Mouse (Mus musculus) kidney, adult 18-20 months (tissue): ENCODE measurements around the gene Hspa1b.
"Not testable (repeated sequence)": the region's sequence is repeated elsewhere in the genome, so short reads cannot be mapped to it uniquely, and the experiment has no call there.

Experiments
- DNase-seq: peaks from one replicate; pipeline ENCODE4 v3.0.0; 2021

The Hspa1b gene

DNA sequence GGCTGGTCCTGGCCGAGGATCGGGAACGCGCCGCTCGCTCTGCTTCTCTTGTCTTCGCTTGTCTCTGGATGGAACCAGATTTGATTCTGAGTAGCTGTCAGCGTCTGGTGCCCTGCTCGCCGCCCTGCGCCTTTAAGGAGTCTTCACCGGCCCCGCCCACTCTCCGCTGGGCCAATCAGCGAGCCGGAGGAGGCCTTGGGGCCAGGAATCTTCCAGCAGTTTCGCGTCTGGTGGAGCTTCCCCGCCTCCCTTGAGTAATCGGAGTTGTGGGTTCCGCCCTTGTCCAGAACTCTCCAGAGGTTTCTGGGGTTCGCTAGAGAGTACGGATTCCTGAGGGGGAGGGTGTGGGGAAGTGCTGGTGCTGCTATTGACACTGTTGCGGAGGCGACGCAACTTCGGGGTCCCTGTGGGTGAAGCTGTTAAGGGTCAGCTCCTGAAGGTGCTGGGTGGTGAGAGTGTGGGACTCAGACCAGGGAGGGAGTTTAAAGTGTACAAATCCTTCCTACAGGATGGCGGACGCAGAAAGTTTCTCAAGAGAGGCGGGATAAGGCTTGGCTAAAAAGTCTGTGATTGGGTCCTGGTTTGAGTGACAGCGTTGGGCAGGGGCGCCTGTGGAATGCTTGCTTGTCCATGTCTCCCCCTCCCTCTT is at the start of gene Hspa1b:
Gene Hspa1b, minus strand, starts transcription at position 109 of the 649 bp plus-strand sequence.
- DNase-seq = peak; percentile 94

DNA sequence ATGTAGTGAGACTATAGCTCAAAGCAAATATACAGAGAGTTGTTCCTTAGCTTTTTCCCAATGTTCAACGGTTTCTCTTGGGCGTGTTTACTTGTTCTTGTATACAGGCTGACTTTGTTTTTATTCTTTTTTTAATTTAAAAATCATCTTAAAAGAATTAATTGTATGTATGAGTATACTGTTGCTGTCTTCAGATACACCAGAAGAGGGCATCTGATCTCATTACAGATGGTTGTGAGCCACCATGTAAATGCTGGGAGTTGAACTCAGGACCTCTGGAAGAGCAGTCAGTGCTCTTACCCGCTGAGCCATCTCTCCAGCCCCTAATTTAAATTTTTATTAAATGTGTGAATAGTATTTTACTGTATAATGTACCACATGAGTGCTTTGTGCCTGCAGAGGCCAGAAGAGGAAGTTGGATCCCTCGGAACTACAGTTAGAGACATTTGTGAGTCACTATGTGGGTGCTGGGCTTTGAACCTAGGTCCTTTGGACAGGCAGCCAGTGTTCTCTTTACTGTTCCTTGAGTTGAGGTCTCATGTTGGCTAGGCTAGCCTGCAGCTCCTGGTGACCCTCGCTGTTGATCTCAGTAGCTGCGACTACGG is 48.5 kb upstream of the Hspa1b start:
- no peak for DNase-seq

GRCm38 (mm10) chr17:35005902-35006301 is 46.9 kb upstream of the Hspa1b start:
- not testable (repeated sequence) for DNase-seq

DNA sequence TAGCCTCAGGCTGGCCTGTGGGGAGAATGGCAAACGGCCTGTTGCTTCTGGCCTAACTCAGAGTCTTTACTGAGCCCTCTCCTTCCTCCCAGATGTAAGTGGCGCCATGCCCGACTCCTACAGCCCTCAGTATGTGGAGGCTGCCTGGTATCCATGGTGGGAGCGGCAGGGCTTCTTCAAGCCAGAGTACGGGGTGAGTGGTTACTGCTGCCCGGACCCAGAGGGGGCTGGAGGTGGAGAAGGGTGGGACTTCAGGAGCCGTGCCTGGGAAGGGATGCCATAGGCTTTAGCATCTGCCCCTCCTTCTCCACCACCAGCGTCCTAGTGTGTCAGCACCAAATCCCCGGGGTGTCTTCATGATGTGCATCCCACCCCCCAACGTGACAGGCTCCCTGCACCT is 46.1 kb upstream of the Hspa1b start:
- no peak for DNase-seq

- no peak for DNase-seq
Measured at GRCm38 (mm10) chr17:35004075-35004717, 45.2 kb upstream of the Hspa1b start.

- DNase-seq = no peak
Measured at GRCm38 (mm10) chr17:35003022-35003838, 44.2 kb upstream of the Hspa1b start.

DNA sequence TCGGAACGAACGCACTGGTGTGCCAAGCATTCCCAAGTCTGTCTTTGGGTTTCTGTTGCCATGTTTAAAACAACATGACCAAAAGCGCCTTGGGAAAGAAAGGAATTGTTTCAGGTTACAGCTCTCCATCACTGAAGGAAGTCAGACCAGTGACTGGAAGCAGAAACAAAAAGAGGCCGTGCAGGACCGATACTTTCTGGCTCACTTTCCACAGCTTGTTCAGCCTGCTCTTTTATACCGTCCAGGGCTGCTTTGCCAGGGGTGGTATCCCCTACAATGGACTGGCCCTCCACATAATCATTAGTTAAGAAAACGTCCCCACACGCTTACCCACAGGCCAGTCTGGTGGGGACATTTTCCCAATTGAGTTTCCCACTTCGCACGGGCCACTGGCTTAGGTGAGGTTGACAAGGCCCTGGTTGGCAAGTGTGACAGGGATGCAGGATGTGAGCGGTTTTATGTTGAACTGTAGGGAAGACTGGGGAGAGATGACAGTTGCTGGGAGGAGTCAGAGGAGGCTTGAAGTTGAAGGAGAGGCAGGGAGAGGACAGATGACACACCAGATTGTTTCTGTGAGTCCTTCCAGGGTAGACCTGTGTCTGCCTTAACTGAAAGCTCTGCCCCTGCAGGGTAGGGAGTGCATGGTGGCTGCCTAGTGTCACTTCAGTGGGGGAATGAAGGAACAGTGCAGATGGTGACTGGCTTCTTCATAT is 43.3 kb upstream of the Hspa1b start:
- DNase-seq = no peak

GRCm38 (mm10) chr17:35001452-35002152 is 42.6 kb upstream of the Hspa1b start:
- no peak for DNase-seq

DNA sequence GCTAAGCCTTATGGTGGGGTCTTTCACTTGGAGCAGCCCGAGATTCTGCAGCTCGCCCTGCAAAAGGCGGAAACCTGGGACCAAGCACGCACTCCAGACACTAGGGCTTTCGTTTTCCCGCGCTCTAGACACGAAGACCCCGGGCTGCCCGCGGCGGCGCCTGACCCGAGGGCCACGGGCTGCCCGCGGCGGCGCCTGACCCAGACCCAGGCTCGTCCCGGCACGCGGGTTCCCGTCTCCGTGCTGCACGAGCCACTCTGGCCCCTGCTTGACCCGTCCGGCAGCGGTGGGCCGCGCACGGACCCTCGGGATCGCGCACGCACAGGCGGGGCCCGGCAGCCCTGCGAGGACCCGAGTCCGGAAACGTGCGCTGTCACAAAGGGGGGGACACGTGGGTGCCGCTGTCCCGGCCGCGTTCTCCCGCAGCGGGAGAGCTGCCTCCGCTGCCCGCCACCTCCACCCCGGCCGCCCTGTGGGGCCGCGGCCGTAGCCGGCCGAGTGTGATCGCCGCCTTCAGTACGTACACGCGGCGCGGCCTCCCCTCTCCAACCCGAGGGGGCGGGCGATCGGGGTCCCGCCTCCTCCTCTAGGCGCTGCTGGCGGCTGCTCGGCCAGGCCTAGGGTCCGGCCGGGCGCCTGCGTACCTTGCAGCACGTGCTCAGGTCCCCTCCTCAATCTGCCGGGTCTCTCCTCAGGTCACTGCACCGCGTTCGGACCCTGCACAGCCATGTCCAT is 41.8 kb upstream of the Hspa1b start, which contains the start of gene Vars:
Gene Vars, plus strand, starts transcription at position 271 of the 735 bp plus-strand sequence.
- DNase-seq = peak; percentile 91

- DNase-seq = not testable (repeated sequence)
Measured at GRCm38 (mm10) chr17:34999871-35000716, 41.1 kb upstream of the Hspa1b start.

DNA sequence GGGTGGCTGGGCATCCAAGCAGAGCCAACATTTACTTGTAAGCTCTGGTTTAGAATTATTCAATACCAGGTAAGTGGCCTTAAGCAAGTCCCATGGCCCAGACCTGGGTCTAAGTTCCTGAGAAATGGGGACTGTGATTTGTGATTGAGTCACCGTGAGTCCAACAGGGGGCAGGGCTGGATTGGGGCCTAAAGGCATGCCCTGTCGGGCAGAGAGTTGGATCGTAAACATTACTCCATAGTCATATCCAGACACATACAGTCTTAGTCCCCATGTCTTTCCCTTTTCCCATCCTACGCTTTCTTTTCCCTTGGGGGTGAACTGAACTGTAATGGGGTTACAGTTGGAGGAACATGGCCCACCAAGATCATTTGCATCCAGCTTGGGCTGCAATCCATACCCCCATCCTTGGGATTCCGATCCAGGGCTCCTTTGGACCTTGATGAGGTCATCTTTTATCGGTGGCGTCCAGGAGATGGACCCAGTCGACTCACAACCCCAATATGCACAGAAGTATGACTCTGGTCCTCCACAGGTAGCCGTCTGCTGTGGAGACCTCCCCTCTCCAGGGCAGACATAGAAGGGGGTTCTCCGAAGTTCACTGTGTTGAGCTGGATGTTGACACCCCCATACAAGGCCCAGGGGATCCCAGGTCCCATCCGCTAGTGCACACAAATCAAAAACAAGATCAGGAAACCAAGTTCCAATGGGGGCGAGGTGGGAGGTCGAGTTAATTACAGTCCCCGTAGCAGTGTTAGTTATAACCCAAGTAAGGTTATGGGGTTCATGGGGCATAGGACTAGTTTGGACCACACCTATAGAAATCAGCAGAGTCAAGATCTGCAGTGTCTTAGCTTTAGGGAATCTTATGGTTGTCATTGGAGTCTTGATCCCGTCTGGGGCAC is 39.7 kb upstream of the Hspa1b start:
- no peak for DNase-seq

- no peak for DNase-seq
Measured at GRCm38 (mm10) chr17:34997142-34997483, 38.1 kb upstream of the Hspa1b start.

DNA sequence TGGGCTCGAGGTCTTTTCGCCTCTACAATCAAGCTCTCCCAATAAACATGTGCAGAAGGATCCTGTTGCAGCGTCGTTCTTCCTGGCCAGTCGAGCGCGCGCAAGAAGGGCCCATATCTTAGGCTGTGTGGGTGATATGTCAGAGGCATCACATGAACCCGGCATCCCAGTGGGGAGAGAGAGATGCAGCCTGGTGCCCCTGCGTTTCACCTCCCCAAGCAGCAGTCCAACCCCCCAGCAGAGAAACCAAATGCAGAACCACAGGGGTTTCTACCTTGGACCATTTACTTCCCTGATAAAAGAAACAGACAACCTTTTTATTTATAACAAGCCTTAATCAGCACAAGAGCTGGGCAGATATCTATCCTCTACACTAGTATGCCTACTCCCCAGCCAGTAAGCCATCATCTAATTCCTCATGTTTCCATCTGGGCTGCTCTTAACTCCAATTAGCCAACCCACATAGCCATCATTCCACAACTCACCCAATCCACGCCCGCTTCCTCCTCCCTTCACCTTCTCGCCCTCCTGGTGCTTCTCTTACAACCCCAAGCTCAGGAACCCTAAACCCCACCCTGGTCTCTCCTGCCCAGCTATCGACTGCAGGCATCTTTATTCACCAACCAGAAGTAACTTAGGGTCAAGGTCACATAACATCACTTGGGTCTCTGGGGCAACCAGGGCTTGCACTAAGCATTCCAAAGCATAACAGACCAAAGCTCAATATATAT is 37.5 kb upstream of the Hspa1b start:
- no peak for DNase-seq

GRCm38 (mm10) chr17:34995927-34996326 is 36.9 kb upstream of the Hspa1b start:
- DNase-seq = not testable (repeated sequence)

GRCm38 (mm10) chr17:34995192-34995591 is 36.2 kb upstream of the Hspa1b start:
- not testable (repeated sequence) for DNase-seq

DNA sequence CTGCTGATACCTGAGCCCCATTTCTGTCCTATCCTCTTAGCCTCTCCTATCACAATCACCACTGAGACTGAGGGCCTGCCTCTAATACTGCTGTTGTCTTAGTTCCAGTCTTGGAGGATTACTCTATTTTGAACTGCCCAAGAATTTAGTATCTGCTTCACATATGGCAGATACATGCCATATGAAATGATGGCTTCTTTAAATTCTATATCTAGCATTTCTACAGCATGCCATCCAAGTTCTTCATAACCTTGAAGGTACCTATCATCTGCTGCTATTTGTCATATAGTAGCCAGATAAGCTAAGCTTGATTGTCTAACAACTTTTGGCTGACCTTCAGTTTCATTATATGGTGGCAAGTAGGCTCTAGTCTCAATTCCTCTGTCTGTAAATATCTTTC is 35.7 kb upstream of the Hspa1b start:
- DNase-seq = no peak

DNA sequence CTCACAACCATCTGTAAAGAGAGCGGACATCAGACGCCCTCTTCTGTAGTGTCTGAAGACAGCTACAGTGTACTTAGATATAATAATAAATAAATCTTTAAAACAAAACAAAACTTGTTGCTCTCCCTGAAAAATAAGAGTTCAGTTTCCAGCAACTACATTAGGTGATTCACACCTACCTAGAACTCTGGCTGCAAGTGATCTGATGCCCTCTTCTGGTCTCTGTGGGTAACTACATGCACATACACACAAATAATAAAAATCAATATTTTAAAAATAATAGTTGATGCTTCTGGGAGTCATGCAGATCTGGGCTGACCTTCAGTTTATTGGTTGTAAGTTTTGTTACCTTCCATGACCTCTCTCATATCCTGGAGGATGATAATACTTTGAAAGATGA is 25.2 kb upstream of the Hspa1b start:
- no peak for DNase-seq

DNA sequence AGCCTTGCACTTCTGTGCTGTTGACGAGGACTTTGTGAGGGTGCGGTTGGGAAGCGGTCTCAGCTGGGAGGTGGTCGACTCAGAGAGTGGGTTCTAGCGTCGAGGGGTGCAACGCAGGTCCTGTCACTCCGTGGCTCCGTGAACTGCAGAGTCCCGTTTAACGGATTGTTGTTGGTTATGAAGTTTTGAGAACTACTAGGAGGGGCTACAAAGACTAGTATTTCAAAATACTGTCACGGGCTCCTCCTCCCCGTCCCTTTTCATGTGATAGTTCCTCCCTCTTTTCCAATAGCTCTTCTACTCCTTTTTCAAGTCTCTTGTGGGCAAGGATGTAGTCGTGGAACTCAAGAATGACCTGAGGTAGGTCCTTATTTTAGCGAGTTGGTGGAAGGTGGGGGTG is 23.3 kb upstream of the Hspa1b start:
- no peak for DNase-seq
